Mouse (Mus musculus): ENCODE results near the gene Tmem101.
"Not testable (repeated sequence)": the region's sequence is repeated elsewhere in the genome, so short reads cannot be mapped to it uniquely, and the experiment has no call there.

Tmem101 gene

GRCm38 (mm10) chr11:102156039-102156785, at the start of gene Tmem101:
Gene Tmem101, minus strand, starts transcription at chr11:102156404.
- DNase-seq (ENCODE audit: low spot score), result peak; percentile 91

GRCm38 (mm10) chr11:102201408-102201821, 45.2 kb upstream of the Tmem101 start:
- no peak for DNase-seq (ENCODE audit: low spot score)

- DNase-seq (ENCODE audit: low spot score), result no peak
Observed at GRCm38 (mm10) chr11:102199856-102200255, 43.7 kb upstream of the Tmem101 start.

- no peak for DNase-seq (ENCODE audit: low spot score)
Observed at GRCm38 (mm10) chr11:102198245-102198644, 42.0 kb upstream of the Tmem101 start.

GRCm38 (mm10) chr11:102196018-102196797, 40.0 kb upstream of the Tmem101 start:
- DNase-seq (ENCODE audit: low spot score), result no peak

- no peak for DNase-seq (ENCODE audit: low spot score)
Observed at GRCm38 (mm10) chr11:102193657-102194440, 37.6 kb upstream of the Tmem101 start.

GRCm38 (mm10) chr11:102190848-102191247, 34.6 kb upstream of the Tmem101 start:
- no peak for DNase-seq (ENCODE audit: low spot score)

GRCm38 (mm10) chr11:102189461-102190436, 33.5 kb upstream of the Tmem101 start, which contains the start of gene G6pc3:
Gene G6pc3, plus strand, starts transcription at chr11:102189620.
- peak; percentile 69 for DNase-seq (ENCODE audit: low spot score)

- no peak for DNase-seq (ENCODE audit: low spot score)
Observed at GRCm38 (mm10) chr11:102188980-102189379, 32.8 kb upstream of the Tmem101 start.

GRCm38 (mm10) chr11:102186235-102186634, 30.0 kb upstream of the Tmem101 start:
- DNase-seq (ENCODE audit: low spot score), result no peak

- DNase-seq (ENCODE audit: low spot score), result no peak
Observed at GRCm38 (mm10) chr11:102185677-102186076, 29.5 kb upstream of the Tmem101 start.

GRCm38 (mm10) chr11:102184646-102185495, 28.7 kb upstream of the Tmem101 start, which contains the start of gene Lsm12:
Gene Lsm12, minus strand, starts transcription at chr11:102185296.
- DNase-seq (ENCODE audit: low spot score), result peak; percentile 94

- DNase-seq (ENCODE audit: low spot score), result no peak
Observed at GRCm38 (mm10) chr11:102184253-102184645, 28.0 kb upstream of the Tmem101 start.

- no peak for DNase-seq (ENCODE audit: low spot score)
Observed at GRCm38 (mm10) chr11:102179836-102180235, 23.6 kb upstream of the Tmem101 start.

GRCm38 (mm10) chr11:102168689-102169088, 12.5 kb upstream of the Tmem101 start:
- DNase-seq (ENCODE audit: low spot score), result no peak

- DNase-seq (ENCODE audit: low spot score), result no peak
Observed at GRCm38 (mm10) chr11:102167539-102167938, 11.3 kb upstream of the Tmem101 start.

GRCm38 (mm10) chr11:102165971-102166722, 9.9 kb upstream of the Tmem101 start:
- no peak for DNase-seq (ENCODE audit: low spot score)

- no peak for DNase-seq (ENCODE audit: low spot score)
Observed at GRCm38 (mm10) chr11:102159781-102160180, 3.6 kb upstream of the Tmem101 start.

GRCm38 (mm10) chr11:102158024-102158423, 1.8 kb upstream of the Tmem101 start:
- DNase-seq (ENCODE audit: low spot score), result not testable (repeated sequence)
